Mouse (Mus musculus): Measurements from ENCODE around the gene B4galt2. TPM values are rescaled to one million over a fixed set of nuclear protein-coding genes. Genes with fewer than 3 reads are reported as not detected.

Gene B4galt2
- polyA plus RNA-seq, 1 experiment from 2014 or later = 78.1 TPM

DNA sequence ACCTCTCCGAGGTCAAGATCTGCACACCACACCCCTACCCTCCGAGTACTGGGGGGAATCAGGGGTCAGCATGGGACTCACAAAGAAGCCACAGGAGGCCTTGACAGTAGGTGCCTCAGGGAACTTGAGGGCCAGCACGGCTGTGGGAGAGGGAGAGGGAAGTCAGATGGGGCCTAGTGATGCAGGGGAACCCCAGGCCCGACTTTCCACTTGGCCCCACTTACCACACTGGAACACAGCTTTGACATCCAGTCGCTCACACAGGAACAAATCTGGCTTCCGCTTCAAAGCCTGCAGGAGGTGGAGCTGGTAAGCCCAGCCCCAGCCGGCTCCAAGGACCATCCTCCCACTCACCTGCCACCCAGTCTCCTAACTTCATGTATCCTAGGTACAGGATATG lies 12.1 kb upstream of the B4galt2 start:
- no peak for DNase-seq
- no peak overlapping the region for H3K4me2 ChIP-seq (ENCODE audit: low read length)
- H3K9ac ChIP-seq (replicated peaks; ENCODE audit: low read length) = no peak overlapping the region
- H3K27me3 ChIP-seq (ENCODE audit: control insufficient read depth, insufficient read depth, low read length) = no peaks in the 10 kb centered on the region
- no peak overlapping the region for H3K4me3 ChIP-seq (replicated peaks; ENCODE audit: low read depth, low read length)
- no peak for ATAC-seq (ENCODE audit: low FRiP score, low TSS enrichment)
- 0 out of 2 replicates have a peak, but pooled peaks cover 3% of the 10 kb centered on the region for H3K4me1 ChIP-seq (ENCODE audit: control insufficient read depth, insufficient read depth, low read length)
- WGBS = 84% methylated on average over 7 of the region's 7 CpGs
- H3K27ac ChIP-seq (replicated peaks; ENCODE audit: low read depth, low read length) = no peak overlapping the region
- H3K9me3 ChIP-seq (ENCODE audit: control insufficient read depth, low read length) = no peaks in the 10 kb centered on the region
- H3K36me3 ChIP-seq (ENCODE audit: control insufficient read depth, insufficient read depth, low read length) = peaks cover 67% of the 10 kb centered on the region

DNA sequence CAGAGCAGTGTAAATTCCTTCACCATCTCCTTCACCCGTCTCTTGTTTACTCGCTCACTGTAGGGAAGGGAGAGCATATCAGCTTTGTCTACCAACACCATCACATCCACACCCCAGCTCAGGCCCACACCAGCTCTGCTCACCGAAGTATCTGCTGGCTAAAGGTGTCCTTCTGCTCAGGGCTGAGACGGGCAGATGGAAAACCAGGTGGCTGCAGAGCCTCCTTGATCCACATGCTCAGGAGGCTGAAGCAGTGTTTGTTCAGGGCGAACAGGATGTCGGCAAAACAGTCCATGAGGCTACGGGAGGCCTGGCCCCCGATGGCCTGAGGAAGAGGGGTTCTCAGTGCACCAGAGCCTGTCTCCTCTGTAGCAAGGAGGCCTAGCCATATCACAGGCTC lies 11.3 kb upstream of the B4galt2 start:
- H3K9ac ChIP-seq (replicated peaks; ENCODE audit: low read length) = no peak overlapping the region
- WGBS = 94% methylated on average over 8 of the region's 8 CpGs
- H3K4me2 ChIP-seq (ENCODE audit: low read length) = no peak overlapping the region
- H3K27me3 ChIP-seq (ENCODE audit: control insufficient read depth, insufficient read depth, low read length) = no peaks in the 10 kb centered on the region
- H3K4me1 ChIP-seq (ENCODE audit: control insufficient read depth, insufficient read depth, low read length) = 0 out of 2 replicates have a peak, but pooled peaks cover 3% of the 10 kb centered on the region
- ATAC-seq (ENCODE audit: low FRiP score, low TSS enrichment) = no peak
- DNase-seq = no peak
- peaks cover 66% of the 10 kb centered on the region for H3K36me3 ChIP-seq (ENCODE audit: control insufficient read depth, insufficient read depth, low read length)
- H3K27ac ChIP-seq (replicated peaks; ENCODE audit: low read depth, low read length) = no peak overlapping the region
- no peak overlapping the region for H3K4me3 ChIP-seq (replicated peaks; ENCODE audit: low read depth, low read length)
- H3K9me3 ChIP-seq (ENCODE audit: control insufficient read depth, low read length) = no peaks in the 10 kb centered on the region

DNA sequence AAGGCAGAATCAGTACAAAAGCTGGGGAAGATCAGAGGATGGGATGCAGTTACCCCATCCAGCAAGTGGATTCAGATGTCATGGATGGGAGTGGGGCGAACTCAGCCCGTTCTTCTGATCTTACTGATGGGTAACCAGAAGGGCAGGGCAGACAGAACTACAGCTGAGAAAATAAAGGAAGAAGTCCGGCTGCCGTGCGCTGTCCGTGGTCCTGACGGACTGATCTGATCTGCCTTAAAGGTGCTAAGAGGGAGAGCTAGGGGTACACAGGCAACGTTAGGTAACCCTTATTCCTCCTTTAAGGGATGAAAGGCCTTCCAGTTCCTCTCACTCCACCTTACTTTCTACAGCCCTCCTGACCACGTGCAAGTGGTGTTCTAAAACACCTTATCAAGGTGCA lies 10.1 kb upstream of the B4galt2 start:
- Histone ChIP-seq H3K4me3 (replicated peaks; ENCODE audit: low read depth, low read length) (no peak overlapping the region), H3K27me3 (ENCODE audit: control insufficient read depth, insufficient read depth, low read length) (no peaks in the 10 kb centered on the region), H3K9me3 (ENCODE audit: control insufficient read depth, low read length) (no peaks in the 10 kb centered on the region), H3K27ac (replicated peaks; ENCODE audit: low read depth, low read length) (no peak overlapping the region), H3K36me3 (ENCODE audit: control insufficient read depth, insufficient read depth, low read length) (peaks cover 63% of the 10 kb centered on the region), H3K4me2 (ENCODE audit: low read length) (no peak overlapping the region), H3K9ac (replicated peaks; ENCODE audit: low read length) (no peak overlapping the region), H3K4me1 (ENCODE audit: control insufficient read depth, insufficient read depth, low read length) (0 out of 2 replicates have a peak, but pooled peaks cover 3% of the 10 kb centered on the region)
- WGBS = 35% methylated on average over 9 of the region's 9 CpGs
- ATAC-seq (ENCODE audit: low FRiP score, low TSS enrichment) = no peak
- no peak for DNase-seq

DNA sequence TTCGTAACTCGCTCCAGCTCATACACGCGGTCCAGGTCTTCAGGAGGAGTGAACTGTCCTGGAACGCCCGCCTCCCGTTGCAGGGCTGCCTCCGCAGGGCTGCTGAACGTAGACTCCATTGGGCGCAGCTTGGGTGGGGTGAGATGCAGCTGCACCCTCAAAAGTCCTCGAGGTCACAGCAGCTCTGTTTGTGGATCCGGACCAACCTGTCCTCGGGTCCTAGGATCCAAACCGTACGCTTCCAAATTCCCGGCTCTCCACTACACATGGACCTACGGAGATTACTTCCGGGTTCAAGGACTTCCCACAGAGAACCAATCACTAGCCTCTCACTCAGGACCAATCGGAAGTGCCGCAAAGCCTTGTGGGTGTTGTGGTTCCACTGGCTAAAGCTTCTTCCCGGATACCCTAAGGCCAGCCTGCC lies 8.5 kb upstream of the B4galt2 start, which contains the start of gene Dph2:
Gene Dph2, minus strand, starts transcription at position 295 of the 424 bp plus-strand sequence.
- WGBS = under 1% methylated on average over 21 of the region's 21 CpGs

DNA sequence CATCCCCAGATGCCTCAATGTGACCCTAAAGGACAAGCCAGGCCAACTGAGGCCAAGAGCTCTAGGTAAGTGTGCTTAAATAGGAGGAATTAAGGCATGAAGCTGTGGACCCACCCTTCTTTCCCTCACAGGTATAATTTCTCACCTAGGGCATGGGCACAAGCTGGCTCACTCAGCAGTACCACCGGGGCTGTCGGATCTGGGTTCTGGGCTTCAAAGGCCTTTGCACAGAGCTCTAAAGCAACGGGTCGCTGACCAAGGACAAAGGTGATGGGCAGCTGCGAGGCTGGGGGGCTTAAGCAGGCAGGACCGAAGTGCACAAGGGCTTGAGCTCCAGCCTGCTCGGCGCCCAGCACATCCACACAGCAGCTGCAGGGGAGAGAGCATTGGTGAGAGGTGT lies 7.5 kb upstream of the B4galt2 start:
- Histone ChIP-seq H3K4me2 (ENCODE audit: low read length) (peak overlapping the region; percentile 89), H3K27me3 (ENCODE audit: control insufficient read depth, insufficient read depth, low read length) (no peaks in the 10 kb centered on the region), H3K9me3 (ENCODE audit: control insufficient read depth, low read length) (no peaks in the 10 kb centered on the region), H3K4me1 (ENCODE audit: control insufficient read depth, insufficient read depth, low read length) (peaks cover 14% of the 10 kb centered on the region; the same call in 1 of the 2 replicates), H3K9ac (replicated peaks; ENCODE audit: low read length) (no peak overlapping the region), H3K36me3 (ENCODE audit: control insufficient read depth, insufficient read depth, low read length) (peaks cover 40% of the 10 kb centered on the region), H3K27ac (replicated peaks; ENCODE audit: low read depth, low read length) (no peak overlapping the region), H3K4me3 (replicated peaks; ENCODE audit: low read depth, low read length) (peak overlapping the region; percentile 67; the same call in 1 of the 2 replicates)
- ATAC-seq (ENCODE audit: low FRiP score, low TSS enrichment) (no peak), DNase-seq (no peak)
- 35% methylated on average over 8 of the region's 8 CpGs for WGBS

More for the DNA sequence above, 8.5 kb upstream of the B4galt2 start, which contains the start of gene Dph2:
- H3K4me1 ChIP-seq (ENCODE audit: control insufficient read depth, insufficient read depth, low read length) = peaks cover 6% of the 10 kb centered on the region; the same call in 1 of the 2 replicates
- peak within 1 kb of the TSS; percentile 89 for H3K4me2 ChIP-seq (ENCODE audit: low read length)
- DNase-seq (peak; percentile 95), ATAC-seq (ENCODE audit: low FRiP score, low TSS enrichment) (peak; percentile 85)
- no peak within 1 kb of the TSS for H3K27ac ChIP-seq (replicated peaks; ENCODE audit: low read depth, low read length)
- H3K9me3 ChIP-seq (ENCODE audit: control insufficient read depth, low read length) = no peaks in the 10 kb centered on the region
- peak within 1 kb of the TSS; percentile 34; the same call in 1 of the 2 replicates for H3K9ac ChIP-seq (replicated peaks; ENCODE audit: low read length)
- H3K4me3 ChIP-seq (replicated peaks; ENCODE audit: low read depth, low read length) = peak within 1 kb of the TSS; percentile 67
- H3K27me3 ChIP-seq (ENCODE audit: control insufficient read depth, insufficient read depth, low read length) = no peaks in the 10 kb centered on the region
- peaks cover 48% of the 10 kb centered on the region for H3K36me3 ChIP-seq (ENCODE audit: control insufficient read depth, insufficient read depth, low read length)

DNA sequence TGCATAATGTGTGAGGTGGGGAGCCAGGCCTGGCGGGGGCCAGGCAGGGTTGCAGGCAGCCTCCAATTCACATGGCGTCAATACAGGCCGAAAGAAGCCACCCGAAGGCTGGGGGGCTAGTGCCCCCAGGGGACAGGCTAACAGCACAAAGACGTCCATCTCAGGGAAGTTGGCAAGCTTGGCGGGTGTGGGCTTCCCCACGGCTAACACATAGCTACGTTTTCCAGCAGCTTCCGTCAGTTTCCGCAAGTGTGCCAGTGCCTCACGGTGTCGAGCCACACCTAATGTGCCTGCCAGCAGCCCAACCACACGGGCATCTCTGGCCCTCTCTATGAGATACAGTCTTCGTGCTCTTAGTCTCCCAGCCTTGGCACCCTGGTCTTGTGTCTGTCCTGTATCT lies 6.7 kb upstream of the B4galt2 start:
- no peak overlapping the region for H3K4me3 ChIP-seq (replicated peaks; ENCODE audit: low read depth, low read length)
- no peak overlapping the region for H3K9ac ChIP-seq (replicated peaks; ENCODE audit: low read length)
- H3K4me1 ChIP-seq (ENCODE audit: control insufficient read depth, insufficient read depth, low read length) = peaks cover 14% of the 10 kb centered on the region; the same call in 1 of the 2 replicates
- ATAC-seq (ENCODE audit: low FRiP score, low TSS enrichment) = no peak
- no peak overlapping the region for H3K4me2 ChIP-seq (ENCODE audit: low read length)
- no peaks in the 10 kb centered on the region for H3K27me3 ChIP-seq (ENCODE audit: control insufficient read depth, insufficient read depth, low read length)
- H3K36me3 ChIP-seq (ENCODE audit: control insufficient read depth, insufficient read depth, low read length) = peaks cover 40% of the 10 kb centered on the region
- no peaks in the 10 kb centered on the region for H3K9me3 ChIP-seq (ENCODE audit: control insufficient read depth, low read length)
- H3K27ac ChIP-seq (replicated peaks; ENCODE audit: low read depth, low read length) = no peak overlapping the region
- no peak for DNase-seq
- 92% methylated on average over 14 of the region's 14 CpGs for WGBS

DNA sequence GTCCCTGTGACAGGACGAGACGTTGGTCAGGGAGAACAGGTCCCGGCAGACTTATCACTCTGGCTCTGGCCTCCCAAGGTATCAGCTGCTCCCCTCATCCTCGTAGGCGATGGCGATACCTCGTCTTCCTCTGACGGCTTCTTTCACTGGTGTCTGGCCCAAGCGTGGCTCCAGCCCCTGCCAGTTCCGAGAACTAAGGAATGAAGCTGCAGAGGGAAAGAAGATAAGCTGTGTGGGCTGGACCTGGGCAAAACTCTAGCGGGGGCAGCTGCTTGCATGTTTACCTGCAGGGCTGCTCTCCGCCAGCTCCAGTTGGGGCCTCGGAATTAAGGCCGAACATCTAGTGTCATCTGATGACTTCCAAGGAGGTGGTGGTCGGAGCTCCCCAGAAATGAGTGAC lies 6.2 kb upstream of the B4galt2 start:
- no peak overlapping the region for H3K4me3 ChIP-seq (replicated peaks; ENCODE audit: low read depth, low read length)
- no peak overlapping the region for H3K4me2 ChIP-seq (ENCODE audit: low read length)
- ATAC-seq (ENCODE audit: low FRiP score, low TSS enrichment) (no peak), DNase-seq (no peak)
- WGBS = 94% methylated on average over 15 of the region's 15 CpGs
- no peak overlapping the region for H3K27ac ChIP-seq (replicated peaks; ENCODE audit: low read depth, low read length)
- peaks cover 14% of the 10 kb centered on the region; the same call in 1 of the 2 replicates for H3K4me1 ChIP-seq (ENCODE audit: control insufficient read depth, insufficient read depth, low read length)
- H3K9ac ChIP-seq (replicated peaks; ENCODE audit: low read length) = no peak overlapping the region
- peaks cover 40% of the 10 kb centered on the region for H3K36me3 ChIP-seq (ENCODE audit: control insufficient read depth, insufficient read depth, low read length)
- H3K9me3 ChIP-seq (ENCODE audit: control insufficient read depth, low read length) = no peaks in the 10 kb centered on the region
- no peaks in the 10 kb centered on the region for H3K27me3 ChIP-seq (ENCODE audit: control insufficient read depth, insufficient read depth, low read length)

DNA sequence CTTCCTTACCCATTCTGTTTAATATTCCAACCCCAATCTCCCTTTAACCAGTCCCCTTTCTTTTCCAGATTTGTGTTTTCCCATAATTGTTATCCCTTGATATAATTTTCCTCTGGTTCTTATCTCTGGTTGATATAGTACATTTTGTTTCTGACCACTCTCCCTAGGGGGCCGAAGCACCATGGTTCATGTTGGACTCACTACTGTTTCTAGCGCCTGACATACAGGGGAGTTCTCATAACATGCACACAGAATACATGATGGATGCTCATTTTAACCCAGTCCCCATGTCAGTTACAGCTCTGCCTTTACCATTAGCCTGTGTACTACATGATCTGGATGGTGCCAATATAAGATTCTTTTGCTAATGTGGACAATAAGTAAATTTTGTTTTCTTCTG lies 4.6 kb upstream of the B4galt2 start:
- Histone ChIP-seq H3K9ac (replicated peaks; ENCODE audit: low read length) (no peak overlapping the region), H3K36me3 (ENCODE audit: control insufficient read depth, insufficient read depth, low read length) (peaks cover 39% of the 10 kb centered on the region), H3K27me3 (ENCODE audit: control insufficient read depth, insufficient read depth, low read length) (no peaks in the 10 kb centered on the region), H3K9me3 (ENCODE audit: control insufficient read depth, low read length) (no peaks in the 10 kb centered on the region), H3K4me3 (replicated peaks; ENCODE audit: low read depth, low read length) (no peak overlapping the region; the same call in 1 of the 2 replicates), H3K4me2 (ENCODE audit: low read length) (peak overlapping the region; percentile 84), H3K27ac (replicated peaks; ENCODE audit: low read depth, low read length) (no peak overlapping the region), H3K4me1 (ENCODE audit: control insufficient read depth, insufficient read depth, low read length) (peaks cover 23% of the 10 kb centered on the region)
- no peak for DNase-seq
- ATAC-seq (ENCODE audit: low FRiP score, low TSS enrichment) = no peak
- 77% methylated on average over 2 of the region's 2 CpGs for WGBS

DNA sequence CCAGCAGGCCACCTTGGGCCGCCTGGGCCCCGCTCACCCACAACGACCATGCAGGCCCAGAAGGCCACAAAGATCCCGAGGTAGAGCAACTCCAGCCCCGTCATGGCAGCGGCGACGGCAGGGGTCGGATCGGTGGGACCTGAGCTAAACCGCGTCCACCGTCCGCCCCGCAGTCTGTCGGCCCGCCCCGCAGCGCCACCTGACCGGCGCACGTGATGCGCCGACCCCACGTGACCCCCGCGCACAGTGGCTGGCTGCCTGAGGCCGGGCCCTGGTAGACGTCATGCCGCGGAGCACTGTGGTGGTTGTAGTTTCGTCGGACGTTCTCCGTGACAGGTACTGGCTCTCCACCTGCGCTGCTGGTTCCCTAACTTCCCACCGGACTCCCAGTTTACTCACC lies 3.8 kb upstream of the B4galt2 start, which contains the start of gene Atp6v0b:
Gene Atp6v0b, minus strand, starts transcription at position 201 of the 400 bp plus-strand sequence.
- H3K9ac ChIP-seq (replicated peaks; ENCODE audit: low read length) = peak within 1 kb of the TSS; percentile 86
- 0% methylated on average over 36 of the region's 37 CpGs for WGBS

More for the DNA sequence above, 3.8 kb upstream of the B4galt2 start, which contains the start of gene Atp6v0b:
- peak; percentile 96 for DNase-seq
- ATAC-seq (ENCODE audit: low FRiP score, low TSS enrichment) = peak; percentile 87
- Histone ChIP-seq H3K9me3 (ENCODE audit: control insufficient read depth, low read length) (no peaks in the 10 kb centered on the region), H3K4me1 (ENCODE audit: control insufficient read depth, insufficient read depth, low read length) (peaks cover 27% of the 10 kb centered on the region), H3K4me2 (ENCODE audit: low read length) (peak within 1 kb of the TSS; percentile 84), H3K4me3 (replicated peaks; ENCODE audit: low read depth, low read length) (peak within 1 kb of the TSS; percentile 95), H3K36me3 (ENCODE audit: control insufficient read depth, insufficient read depth, low read length) (peaks cover 39% of the 10 kb centered on the region), H3K27ac (replicated peaks; ENCODE audit: low read depth, low read length) (peak within 1 kb of the TSS; percentile 55; the same call in 1 of the 2 replicates), H3K27me3 (ENCODE audit: control insufficient read depth, insufficient read depth, low read length) (no peaks in the 10 kb centered on the region)
